Mouse (Mus musculus): ENCODE results near the gene Grem1. TPM values are rescaled to one million over a fixed set of nuclear protein-coding genes. Genes with fewer than 3 reads are reported as not detected.

The Grem1 gene
- total RNA-seq (2023) = not detected

GRCm38 (mm10) chr2:113758311-113759161 is at the start of gene Grem1:
Gene Grem1 (minus strand): TSS chr2:113758646.

Other genes starting within 250 kb of the Grem1 start
- gene Scg5, start 70.5 kb upstream of the Grem1 start, total RNA-seq (2023) = 10 to 100 TPM; 16.0 to 17.2 TPM
- gene Arhgap11a, start 90.0 kb upstream of the Grem1 start, total RNA-seq (2023) = 1 to 10 TPM; 4.9 to 5.6 TPM

All from T-cell, adult 66 days (primary cell).